Mouse (Mus musculus): ENCODE results near the gene Glb1l.

Glb1l gene

DNA sequence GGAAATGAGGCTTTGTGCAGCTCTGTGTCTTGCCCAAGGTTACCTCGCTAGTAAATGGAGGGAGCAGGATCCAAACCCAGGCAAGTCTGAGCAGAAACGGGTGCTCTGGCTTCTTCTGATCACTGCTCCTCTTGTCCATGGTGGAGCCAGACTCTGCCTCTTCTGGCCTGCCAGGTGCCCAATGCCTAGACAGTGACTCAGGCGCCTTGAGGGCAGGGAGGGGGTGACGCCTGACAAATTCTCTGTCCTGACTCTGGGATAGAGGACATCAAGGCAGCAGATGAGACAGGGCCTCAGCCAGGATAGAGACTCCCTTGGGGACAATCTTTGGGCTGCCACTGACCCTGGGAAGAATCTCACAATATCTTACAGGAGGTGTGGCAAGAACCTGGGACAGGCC lies 20.6 kb upstream of the Glb1l start:
- DNase-seq (ENCODE audit: low read depth, low spot score), result no peak

DNA sequence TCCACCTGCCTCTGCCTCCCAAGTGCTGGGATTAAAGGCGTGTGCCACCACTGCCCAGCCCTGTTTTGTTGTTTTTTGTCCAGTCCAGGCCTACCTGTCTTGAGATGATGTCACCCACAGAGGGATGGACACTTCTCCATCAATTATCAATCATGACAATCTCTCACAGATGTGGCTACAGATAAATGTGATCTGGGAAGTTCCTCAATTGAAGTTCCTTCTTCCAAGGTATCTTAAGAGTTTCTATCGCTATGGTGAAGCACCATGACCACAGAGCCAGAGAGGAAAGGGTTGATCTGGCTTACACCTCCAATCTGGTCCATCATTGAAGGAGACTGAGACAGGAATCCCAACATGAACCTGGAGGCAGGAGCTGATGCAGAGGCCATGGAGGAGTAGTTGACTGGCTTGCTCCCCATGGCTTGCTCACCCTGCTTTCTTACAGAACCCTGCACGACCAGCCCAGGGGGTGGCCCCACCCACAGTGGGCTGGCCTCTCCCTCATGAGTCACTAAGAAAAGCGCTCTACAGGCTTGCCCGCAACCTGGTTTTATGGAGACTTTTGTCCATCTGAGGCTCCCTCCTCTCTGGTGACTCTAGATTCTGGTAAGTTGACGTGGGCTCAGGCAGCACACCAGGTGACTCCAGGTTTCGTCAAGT lies 19.9 kb upstream of the Glb1l start:
- no peak for DNase-seq (ENCODE audit: low read depth, low spot score)

DNA sequence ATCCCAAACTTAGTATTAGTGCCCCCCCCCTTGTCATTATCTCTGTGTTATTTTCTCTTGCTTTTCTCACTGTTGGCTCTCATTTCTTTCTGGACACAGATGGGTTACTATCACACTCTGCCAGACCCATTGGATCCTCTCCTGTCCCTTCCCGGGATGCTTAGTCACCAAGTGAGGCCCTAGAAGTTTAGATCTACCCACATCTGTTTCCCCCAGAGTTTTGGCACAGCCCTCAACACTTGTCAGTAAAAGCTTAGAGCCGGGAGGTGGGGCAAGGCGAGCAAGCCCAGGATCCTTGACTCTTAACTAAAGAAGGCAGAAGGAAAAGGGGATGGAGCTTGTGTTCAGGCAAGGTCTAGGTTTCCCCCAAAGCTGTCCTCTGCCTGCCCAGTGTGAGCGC lies 18.5 kb upstream of the Glb1l start:
- no peak for DNase-seq (ENCODE audit: low read depth, low spot score)

GRCm38 (mm10) chr1:75227653-75228052 lies 17.0 kb upstream of the Glb1l start:
- DNase-seq (ENCODE audit: low read depth, low spot score), result no peak

GRCm38 (mm10) chr1:75226138-75226537 lies 15.5 kb upstream of the Glb1l start:
- no peak for DNase-seq (ENCODE audit: low read depth, low spot score)

DNA sequence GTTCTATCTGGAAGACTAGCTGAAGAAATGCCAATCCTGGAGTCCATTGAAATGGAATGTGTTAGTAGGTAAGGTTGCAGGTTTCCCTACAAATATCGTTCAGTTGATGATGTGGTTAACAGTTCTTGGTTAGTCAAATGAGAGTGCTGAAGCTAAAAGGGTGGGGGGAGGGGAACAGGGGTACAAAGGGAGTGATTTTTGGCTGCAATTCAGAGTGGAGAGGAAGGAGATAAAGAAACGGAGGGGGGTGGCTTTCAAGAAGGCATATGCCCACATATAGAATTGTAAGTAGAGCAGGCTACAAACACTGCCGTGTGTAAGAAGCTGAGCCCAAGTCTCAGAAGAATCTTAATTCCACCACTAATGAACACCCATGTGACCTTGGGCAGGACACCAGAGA lies 14.9 kb upstream of the Glb1l start:
- DNase-seq (ENCODE audit: low read depth, low spot score), result no peak

DNA sequence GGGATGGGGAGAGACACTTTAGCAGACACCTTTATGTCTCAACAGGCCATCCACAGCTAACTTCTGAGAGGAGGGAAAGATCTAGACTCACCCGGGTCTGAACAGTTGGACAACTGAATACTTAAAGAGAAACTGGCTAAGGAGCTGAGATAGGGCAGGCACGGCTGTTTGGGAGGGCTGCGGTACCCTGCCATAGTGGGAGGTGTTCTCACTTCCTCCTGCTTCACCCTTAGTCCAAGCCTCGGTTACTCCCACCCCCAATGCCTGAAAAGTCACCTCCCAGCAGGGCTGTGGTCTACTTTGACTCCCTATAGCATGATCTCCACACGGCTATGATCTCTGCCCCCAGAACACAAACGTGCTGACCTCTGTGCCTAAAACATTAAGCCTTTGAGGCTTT lies 12.9 kb upstream of the Glb1l start:
- DNase-seq (ENCODE audit: low read depth, low spot score), result no peak

DNA sequence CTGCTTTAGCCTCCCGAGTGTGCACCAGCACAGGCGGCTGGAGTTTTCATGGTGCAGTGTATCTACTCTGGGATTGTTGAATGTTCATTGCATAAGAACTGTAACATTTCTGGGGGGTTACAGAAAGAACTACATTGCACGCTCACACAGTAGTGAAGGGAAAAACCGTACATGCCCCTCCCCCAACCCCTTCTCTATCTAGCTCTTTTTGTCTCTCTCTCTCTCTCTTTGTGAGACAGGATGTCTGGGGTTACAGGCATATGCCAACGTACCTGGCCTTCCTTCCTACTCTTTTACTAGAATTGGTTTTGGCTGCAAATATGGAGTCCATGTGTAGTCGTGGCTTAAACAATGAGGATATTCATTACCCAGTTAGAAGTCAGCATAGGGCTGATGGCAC lies 12.3 kb upstream of the Glb1l start:
- no peak for DNase-seq (ENCODE audit: low read depth, low spot score)

GRCm38 (mm10) chr1:75221538-75221937 lies 10.9 kb upstream of the Glb1l start:
- no peak for DNase-seq (ENCODE audit: low read depth, low spot score)

- DNase-seq (ENCODE audit: low read depth, low spot score), result no peak
Measured at GRCm38 (mm10) chr1:75219531-75219930, 8.9 kb upstream of the Glb1l start, which contains the start of gene Tuba4a. Gene Tuba4a, minus strand, starts transcription at chr1:75219865.

- DNase-seq (ENCODE audit: low read depth, low spot score), result peak; percentile 84
Measured at GRCm38 (mm10) chr1:75219078-75219477, 8.5 kb upstream of the Glb1l start.

- DNase-seq (ENCODE audit: low read depth, low spot score), result no peak
Measured at GRCm38 (mm10) chr1:75218227-75219001, 7.8 kb upstream of the Glb1l start.

DNA sequence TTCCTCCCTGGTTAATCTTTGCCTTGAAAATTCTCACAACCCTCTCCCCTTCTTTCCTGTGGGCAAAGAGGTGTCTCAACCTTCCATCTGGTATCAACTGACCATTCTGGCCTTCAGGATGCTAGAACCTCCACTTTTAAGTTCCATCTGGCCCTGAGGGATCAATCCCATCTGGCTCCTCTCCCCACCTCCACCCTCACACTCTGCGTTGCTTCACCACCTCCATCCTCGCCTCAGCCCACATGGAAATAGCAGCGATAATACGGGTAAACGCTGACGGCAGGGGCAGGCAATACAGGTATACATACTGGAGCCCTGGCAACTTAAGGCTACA lies 7.2 kb upstream of the Glb1l start:
- DNase-seq (ENCODE audit: low read depth, low spot score), result no peak

- no peak for DNase-seq (ENCODE audit: low read depth, low spot score)
Measured at GRCm38 (mm10) chr1:75216797-75217585, 6.4 kb upstream of the Glb1l start.

GRCm38 (mm10) chr1:75215785-75216184 lies 5.2 kb upstream of the Glb1l start:
- DNase-seq (ENCODE audit: low read depth, low spot score), result no peak

DNA sequence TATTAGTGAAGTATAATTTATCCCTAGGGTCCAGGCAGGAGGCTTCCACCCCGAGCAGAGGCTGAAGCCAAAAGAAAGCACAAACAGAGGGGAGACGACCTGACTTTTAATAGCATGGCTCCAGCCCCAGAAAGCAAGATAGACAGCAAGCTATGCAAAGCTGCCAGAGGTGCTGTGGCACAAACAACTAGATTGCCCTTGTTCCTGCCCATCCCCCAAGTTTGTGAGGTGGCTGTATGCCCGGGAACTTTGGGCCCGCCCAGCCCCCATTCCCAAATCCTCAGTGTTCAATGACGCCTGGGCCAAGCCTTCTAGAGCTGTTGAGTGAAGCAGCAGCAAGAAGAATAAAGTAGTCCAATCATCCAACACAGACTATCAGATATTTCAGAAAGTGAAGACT lies 4.3 kb upstream of the Glb1l start:
- no peak for DNase-seq (ENCODE audit: low read depth, low spot score)

DNA sequence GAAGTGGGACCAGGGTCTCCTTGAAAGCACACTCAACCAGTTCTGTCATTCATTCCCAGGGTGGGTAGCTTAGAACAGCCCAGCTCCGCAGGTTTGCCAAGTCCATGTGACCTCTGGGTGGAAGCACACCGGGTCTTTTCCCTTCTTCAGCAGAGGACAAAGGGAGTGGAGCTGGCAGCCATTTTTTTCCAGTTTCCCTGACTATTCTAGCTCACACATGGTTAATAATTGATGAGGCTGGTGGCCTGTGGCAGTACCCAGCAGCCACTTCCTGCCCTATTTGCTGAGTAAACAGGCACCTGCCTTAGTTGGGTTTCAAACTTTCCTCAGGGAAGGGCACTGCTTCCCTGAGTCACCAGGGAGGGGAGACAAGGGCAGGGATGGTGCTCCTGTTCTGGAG lies 3.8 kb upstream of the Glb1l start:
- no peak for DNase-seq (ENCODE audit: low read depth, low spot score)

GRCm38 (mm10) chr1:75213096-75213495 lies 2.5 kb upstream of the Glb1l start:
- no peak for DNase-seq (ENCODE audit: low read depth, low spot score)

- DNase-seq (ENCODE audit: low read depth, low spot score), result no peak
Measured at GRCm38 (mm10) chr1:75212542-75212941, 1.9 kb upstream of the Glb1l start.

GRCm38 (mm10) chr1:75211141-75211708 lies 612 bp upstream of the Glb1l start:
- no peak for DNase-seq (ENCODE audit: low read depth, low spot score)

DNA sequence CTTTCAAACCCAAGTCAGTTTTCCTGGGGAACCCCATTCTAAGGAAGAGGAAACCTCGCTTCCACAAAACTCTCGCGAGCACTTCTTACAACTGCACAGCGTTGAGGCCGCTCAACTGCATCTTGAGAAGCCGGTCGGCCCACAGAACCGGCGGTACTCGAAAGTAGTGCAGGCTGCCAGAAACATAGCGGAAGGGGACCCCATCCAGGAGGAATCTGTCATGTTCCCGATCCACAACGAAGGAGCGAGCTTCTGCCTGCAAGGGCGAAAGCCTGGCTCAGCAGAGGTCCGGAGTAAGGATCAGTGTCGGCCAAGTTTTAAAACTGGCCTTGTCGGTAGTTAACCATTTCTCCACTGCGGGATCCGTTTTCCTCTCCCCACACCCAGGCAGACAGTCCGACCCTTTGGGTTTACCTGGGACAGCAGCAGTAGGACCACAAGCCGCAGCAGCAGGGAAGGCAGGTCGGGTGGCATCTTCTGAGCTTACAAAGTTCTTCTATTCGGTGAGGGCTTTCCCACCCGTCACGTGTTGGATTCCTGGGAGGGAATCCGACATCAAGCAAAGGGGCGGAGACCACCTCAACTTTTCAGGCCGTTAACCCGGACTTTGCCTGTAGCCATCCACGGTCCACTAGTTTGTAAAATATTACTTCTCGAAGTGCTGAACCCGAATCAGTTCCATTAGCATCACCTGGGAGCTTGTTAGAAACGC lies 1.5 kb downstream of the Glb1l start:
- DNase-seq (ENCODE audit: low read depth, low spot score), result no peak

DNA sequence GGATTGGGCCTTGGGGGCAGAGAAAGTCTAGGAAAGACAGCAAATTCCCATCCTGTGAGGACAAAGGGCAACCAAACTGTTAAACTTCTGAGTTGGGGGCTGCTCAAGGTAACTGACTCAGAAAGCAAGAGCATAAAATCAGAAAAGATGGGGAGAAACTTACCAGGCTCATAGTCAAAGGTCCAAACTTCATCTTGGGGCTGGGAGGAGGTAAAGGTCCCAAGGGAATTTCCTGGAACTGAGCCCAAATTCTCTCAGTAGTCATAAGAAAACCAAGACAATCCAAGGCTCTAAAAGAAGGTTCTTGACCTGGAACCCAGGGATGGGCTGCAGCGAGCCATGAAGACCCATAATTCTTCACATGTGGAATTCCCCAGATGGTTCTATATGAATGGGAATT lies 9.4 kb downstream of the Glb1l start:
- DNase-seq (ENCODE audit: low read depth, low spot score), result no peak
